Mouse (Mus musculus) lung, postnatal 0 days (tissue): Measurements from ENCODE around the gene 1700008O03Rik. TPM values are rescaled to one million over a fixed set of nuclear protein-coding genes. Genes with fewer than 3 reads are reported as not detected.
A peak's percentile ranks its signal among the peaks of the same experiment; 100 is the strongest.

Experiments used
- ATAC-seq: fragments of 200-750 bp; cut with Nextera tagmentation; 2 replicates; pipeline ENCODE4 v1.8.0; 2017; ENCODE audit warnings: moderate library complexity
- DNase-seq: peaks from one replicate; pipeline ENCODE4 v3.0.0-alpha.2; 2016; ENCODE audit warnings: low spot score
- H3K27ac ChIP-seq: fragments of 300-500 bp; sonication (generic); 2 replicates; pipeline ENCODE4 v1.5.1; 2014; ENCODE audit warnings: antibody characterized with exemption, mild to moderate bottlenecking, low read length, mixed read lengths
- H3K27me3 ChIP-seq: fragments of 300-500 bp; sonication (generic); replicated peaks from 2 replicates; pipeline ENCODE4 v1.6.1; 2014; ENCODE audit warnings: low read length, mixed read lengths; ENCODE audit not compliant: insufficient read depth
- H3K36me3 ChIP-seq: fragments of 300-500 bp; sonication (generic); 2 replicates; pipeline ENCODE4 v1.6.1; 2014; ENCODE audit warnings: low read length, mixed read lengths; ENCODE audit not compliant: insufficient read depth
- H3K4me1 ChIP-seq: fragments of 300-500 bp; sonication (generic); 2 replicates; pipeline ENCODE4 v1.6.1; 2014; ENCODE audit warnings: antibody characterized with exemption, low read depth, low read length, mixed read lengths; ENCODE audit not compliant: insufficient read depth
- H3K4me2 ChIP-seq: fragments of 300-500 bp; sonication (generic); replicated peaks from 2 replicates; pipeline ENCODE4 v1.6.1; 2014; ENCODE audit warnings: low read depth, mild to moderate bottlenecking, low read length, moderate library complexity, mixed read lengths
- H3K4me3 ChIP-seq: fragments of 300-500 bp; sonication (generic); 2 replicates; pipeline ENCODE4 v1.5.1; 2014; ENCODE audit warnings: low read depth, low read length
- H3K9ac ChIP-seq: fragments of 300-500 bp; sonication (generic); replicated peaks from 2 replicates; pipeline ENCODE4 v1.6.1; 2014; ENCODE audit warnings: low read depth, mild to moderate bottlenecking
- H3K9me3 ChIP-seq: fragments of 300-500 bp; sonication (generic); 2 replicates; pipeline ENCODE4 v1.6.1; 2016; ENCODE audit warnings: low read length, mixed read lengths
- CTCF ChIP-seq: IDR thresholded peaks from 2 replicates; pipeline ENCODE4 v1.5.1; 2016; ENCODE audit warnings: antibody characterized with exemption, mild to moderate bottlenecking
- EP300 ChIP-seq: IDR thresholded peaks from 2 replicates; pipeline ENCODE4 v1.6.1; 2016; ENCODE audit warnings: antibody characterized with exemption, mild to moderate bottlenecking, control low read depth
- WGBS: fragments of 180-500 bp; shearing (Covaris S2); extraction: QIAGEN DNeasy Blood & Tissue Kit; methylation state at CpG from one replicate; pipeline ENCODE4 v1.1.7; 2014; 5-methylcytosine and 5-hydroxymethylcytosine counted together
- polyA plus RNA-seq: library from polyadenylated mRNA; unstranded; fragments of >200 nt; fragmentation: Nextera tagmentation; extraction: Ambion mirVana; gene quantifications from 2 replicates; pipeline ENCODE4 v1.2.1, GENCODE M21; 2015

The 1700008O03Rik gene
- polyA plus RNA-seq, 1 experiment from 2014 or later = 1.2 TPM

GRCm38 (mm10) chr7:44401673-44402072 is 16.1 kb upstream of the 1700008O03Rik start:
- no peaks in the 10 kb centered on the region for H3K9me3 ChIP-seq
- WGBS = 63% methylated on average over 6 of the region's 6 CpGs
- no peak for DNase-seq

GRCm38 (mm10) chr7:44398570-44398969 is 12.9 kb upstream of the 1700008O03Rik start:
- Histone ChIP-seq H3K4me3 (no peak overlapping the region), H3K9ac (no peak overlapping the region), H3K4me1 (no peaks in the 10 kb centered on the region), H3K36me3 (no peaks in the 10 kb centered on the region), H3K9me3 (no peaks in the 10 kb centered on the region), H3K4me2 (no peak overlapping the region), H3K27me3 (no peaks in the 10 kb centered on the region), H3K27ac (no peak overlapping the region)
- peak; percentile 68 for ATAC-seq
- WGBS = 12% methylated on average over 3 of the region's 3 CpGs
- peak; percentile 57 for DNase-seq
- TF ChIP-seq CTCF = peak; percentile 77
- TF ChIP-seq EP300 = no peak

More at GRCm38 (mm10) chr7:44401673-44402072, 16.1 kb upstream of the 1700008O03Rik start:
- Histone ChIP-seq H3K36me3 (no peaks in the 10 kb centered on the region), H3K4me1 (no peaks in the 10 kb centered on the region), H3K9ac (no peak overlapping the region), H3K27ac (no peak overlapping the region), H3K4me3 (no peak overlapping the region), H3K27me3 (no peaks in the 10 kb centered on the region), H3K4me2 (no peak overlapping the region)
- no peak for ATAC-seq
- TF ChIP-seq CTCF (no peak), EP300 (no peak)

GRCm38 (mm10) chr7:44393284-44393683 is 7.7 kb upstream of the 1700008O03Rik start:
- H3K4me2 ChIP-seq = no peak overlapping the region
- no peak for ATAC-seq
- H3K4me3 ChIP-seq = no peak overlapping the region
- no peak for TF ChIP-seq CTCF
- no peak for TF ChIP-seq EP300
- no peak for DNase-seq
- no peaks in the 10 kb centered on the region for H3K4me1 ChIP-seq
- H3K36me3 ChIP-seq = no peaks in the 10 kb centered on the region
- H3K9ac ChIP-seq = no peak overlapping the region
- 88% methylated on average over 17 of the region's 17 CpGs for WGBS
- no peaks in the 10 kb centered on the region for H3K9me3 ChIP-seq
- H3K27ac ChIP-seq = no peak overlapping the region
- no peaks in the 10 kb centered on the region for H3K27me3 ChIP-seq

- no peaks in the 10 kb centered on the region for H3K4me1 ChIP-seq
- 88% methylated on average over 14 of the region's 14 CpGs for WGBS
- H3K27me3 ChIP-seq = no peaks in the 10 kb centered on the region; the same call in 1 of the 2 replicates
- no peak for DNase-seq
- TF ChIP-seq CTCF (no peak), EP300 (no peak)
- no peak overlapping the region for H3K27ac ChIP-seq
- H3K36me3 ChIP-seq = no peaks in the 10 kb centered on the region
- H3K4me2 ChIP-seq = no peak overlapping the region
- no peak overlapping the region for H3K9ac ChIP-seq
- no peak overlapping the region for H3K4me3 ChIP-seq
- no peaks in the 10 kb centered on the region for H3K9me3 ChIP-seq
- ATAC-seq = no peak
These were observed 6.7 kb upstream of the 1700008O03Rik start for GRCm38 (mm10) chr7:44392341-44392740.

- Histone ChIP-seq H3K36me3 (no peaks in the 10 kb centered on the region), H3K4me2 (no peak overlapping the region), H3K4me1 (no peaks in the 10 kb centered on the region), H3K9me3 (no peaks in the 10 kb centered on the region), H3K4me3 (no peak overlapping the region), H3K27ac (no peak overlapping the region), H3K27me3 (no peaks in the 10 kb centered on the region; the same call in 1 of the 2 replicates), H3K9ac (no peak overlapping the region)
- WGBS = 71% methylated on average over 4 of the region's 4 CpGs
- DNase-seq (no peak), ATAC-seq (no peak)
- TF ChIP-seq EP300 = no peak
These were observed 6.2 kb upstream of the 1700008O03Rik start for GRCm38 (mm10) chr7:44391831-44392230.

- no peaks in the 10 kb centered on the region; the same call in 1 of the 2 replicates for H3K4me1 ChIP-seq
- ATAC-seq = peak; percentile 45
- H3K27ac ChIP-seq = no peak overlapping the region
- peak overlapping the region; percentile 36 for H3K4me3 ChIP-seq
- 0 out of 2 replicates have a peak overlapping the region, but pooled peaks have one; percentile 13 for H3K9ac ChIP-seq
- no peaks in the 10 kb centered on the region; the same call in 1 of the 2 replicates for H3K27me3 ChIP-seq
- no peaks in the 10 kb centered on the region for H3K36me3 ChIP-seq
- H3K9me3 ChIP-seq = no peaks in the 10 kb centered on the region
- H3K4me2 ChIP-seq = peak overlapping the region; percentile 75
- WGBS = 1% methylated on average over 16 of the region's 17 CpGs
- TF ChIP-seq CTCF (no peak), EP300 (no peak)
- DNase-seq = no peak
These were observed 932 bp downstream of the 1700008O03Rik start for GRCm38 (mm10) chr7:44384716-44385059.
